Mouse (Mus musculus): Measurements from ENCODE around the gene Mrpl1. TPM values are rescaled to one million over a fixed set of nuclear protein-coding genes. Genes with fewer than 3 reads are reported as not detected.

Gene Mrpl1
- polyA plus RNA-seq, 1 experiment from 2014 or later, result 29.7 TPM

Other genes with a start within 250 kb of the Mrpl1 start
- gene Cnot6l, start 45.3 kb upstream of the Mrpl1 start, polyA plus RNA-seq (2014; fragmentation: Nextera tagmentation; extraction: Ambion mirVana), result 13.7 and 13.8 TPM in 2 replicates
- 13.5 and 15.3 TPM in 2 replicates for gene Fras1, start 164.5 kb downstream of the Mrpl1 start, polyA plus RNA-seq (2014; fragmentation: Nextera tagmentation; extraction: Ambion mirVana)

Measured in embryonic facial prominence, embryonic 11.5 days (tissue).